Mouse (Mus musculus): ENCODE results near the gene Qk.

The Qk gene

GRCm38 (mm10) chr17:10319685-10320455, at the start of gene Qk:
TSS of gene Qk (minus strand) at chr17:10319854.
- peak; percentile 73 to 89 for DNase-seq (ENCODE audit: low read depth in 1 of 2, low spot score in 2 of 2)

GRCm38 (mm10) chr17:10367044-10367443, 47.4 kb upstream of the Qk start:
- no peak for DNase-seq (ENCODE audit: low read depth in 1 of 2, low spot score in 2 of 2)

GRCm38 (mm10) chr17:10366577-10366976, 46.9 kb upstream of the Qk start:
- DNase-seq (ENCODE audit: low read depth in 1 of 2, low spot score in 2 of 2) = no peak

- DNase-seq (ENCODE audit: low read depth in 1 of 2, low spot score in 2 of 2) = no peak
Observed at GRCm38 (mm10) chr17:10365501-10366482, 46.1 kb upstream of the Qk start.

- no peak for DNase-seq (ENCODE audit: low read depth in 1 of 2, low spot score in 2 of 2)
Observed at GRCm38 (mm10) chr17:10363151-10363550, 43.5 kb upstream of the Qk start.

GRCm38 (mm10) chr17:10361882-10362291, 42.2 kb upstream of the Qk start:
- DNase-seq (ENCODE audit: low read depth in 1 of 2, low spot score in 2 of 2) = no peak

GRCm38 (mm10) chr17:10360738-10361137, 41.1 kb upstream of the Qk start:
- no peak for DNase-seq (ENCODE audit: low read depth in 1 of 2, low spot score in 2 of 2)

GRCm38 (mm10) chr17:10359466-10359865, 39.8 kb upstream of the Qk start:
- no peak for DNase-seq (ENCODE audit: low read depth in 1 of 2, low spot score in 2 of 2)

- DNase-seq (ENCODE audit: low read depth in 1 of 2, low spot score in 2 of 2) = no peak
Observed at GRCm38 (mm10) chr17:10357348-10357747, 37.7 kb upstream of the Qk start.

- DNase-seq (ENCODE audit: low read depth in 1 of 2, low spot score in 2 of 2) = no peak
Observed at GRCm38 (mm10) chr17:10356294-10356693, 36.6 kb upstream of the Qk start.

- DNase-seq (ENCODE audit: low read depth in 1 of 2, low spot score in 2 of 2) = no peak
Observed at GRCm38 (mm10) chr17:10355746-10356145, 36.1 kb upstream of the Qk start.

- DNase-seq (ENCODE audit: low read depth in 1 of 2, low spot score in 2 of 2) = no peak
Observed at GRCm38 (mm10) chr17:10338286-10338685, 18.6 kb upstream of the Qk start.

GRCm38 (mm10) chr17:10336558-10336957, 16.9 kb upstream of the Qk start:
- no peak for DNase-seq (ENCODE audit: low read depth in 1 of 2, low spot score in 2 of 2)

- DNase-seq (ENCODE audit: low read depth in 1 of 2, low spot score in 2 of 2) = no peak
Observed at GRCm38 (mm10) chr17:10335809-10336499, 16.3 kb upstream of the Qk start.

GRCm38 (mm10) chr17:10334957-10335690, 15.5 kb upstream of the Qk start:
- DNase-seq (ENCODE audit: low read depth in 1 of 2, low spot score in 2 of 2) = no peak

GRCm38 (mm10) chr17:10334481-10334880, 14.8 kb upstream of the Qk start:
- no peak for DNase-seq (ENCODE audit: low read depth in 1 of 2, low spot score in 2 of 2)

GRCm38 (mm10) chr17:10333321-10333720, 13.7 kb upstream of the Qk start:
- no peak for DNase-seq (ENCODE audit: low read depth in 1 of 2, low spot score in 2 of 2)

- no peak for DNase-seq (ENCODE audit: low read depth in 1 of 2, low spot score in 2 of 2)
Observed at GRCm38 (mm10) chr17:10332127-10332526, 12.5 kb upstream of the Qk start.

GRCm38 (mm10) chr17:10329461-10329860, 9.8 kb upstream of the Qk start:
- DNase-seq (ENCODE audit: low read depth in 1 of 2, low spot score in 2 of 2) = no peak

GRCm38 (mm10) chr17:10328544-10329100, 9.0 kb upstream of the Qk start:
- DNase-seq (ENCODE audit: low read depth in 1 of 2, low spot score in 2 of 2) = no peak
